8 mouse cellular contexts compared by ENCODE assay signal in genomic region chr14:7853691-7854090, GRCm38 (mm10). TPM values are rescaled to one million over a fixed set of nuclear protein-coding genes. Genes with fewer than 3 reads are reported as not detected.
DNase-seq lines count a peak whose midpoint lies in the region; ATAC-seq and TF ChIP-seq lines count a peak whose summit lies in the region.

No protein-coding gene starts in this region.

- H3K4me3 ChIP-seq in intestine, embryonic 16.5 days (ENCODE audit: low read length): no peak overlapping the region
- no peak overlapping the region for H3K4me3 ChIP-seq in lung, embryonic 14.5 days (ENCODE audit: low read depth, low read length)
- no peak overlapping the region for H3K4me3 ChIP-seq in stomach, embryonic 14.5 days (ENCODE audit: low read depth, low read length)
- H3K4me3 ChIP-seq in left cerebral cortex, adult 2 months: no peak overlapping the region

- H3K4me1 ChIP-seq in intestine, embryonic 16.5 days (ENCODE audit: control insufficient read depth, insufficient read depth, low read length): peaks cover 50% of the 10 kb centered on the region
- peaks cover 3% of the 10 kb centered on the region for H3K4me1 ChIP-seq in lung, embryonic 14.5 days (ENCODE audit: insufficient read depth)
- H3K4me1 ChIP-seq in stomach, embryonic 14.5 days (ENCODE audit: control insufficient read depth, insufficient read depth, low read length): peaks cover 32% of the 10 kb centered on the region

- no peaks in the 10 kb centered on the region for H3K9me3 ChIP-seq in intestine, embryonic 16.5 days (ENCODE audit: control insufficient read depth, low read length)
- H3K9me3 ChIP-seq in lung, embryonic 14.5 days (ENCODE audit: low read depth, low read length): no peaks in the 10 kb centered on the region
- H3K9me3 ChIP-seq in stomach, embryonic 14.5 days (ENCODE audit: control insufficient read depth, low read depth, low read length): no peaks in the 10 kb centered on the region

- intact Hi-C loops in left cerebral cortex, adult 2 months (cut with DNase I): loop anchor here (2.0 to 5.0 kb wide), 3 partner anchors 15 to 36 kb away; partner anchors contain the start of gene Flnb

- H3K4me2 ChIP-seq in intestine, embryonic 16.5 days (ENCODE audit: low read depth, low read length): 0 out of 2 replicates have a peak overlapping the region, but pooled peaks have one; percentile 18
- no peak overlapping the region for H3K4me2 ChIP-seq in lung, embryonic 14.5 days
- H3K4me2 ChIP-seq in stomach, embryonic 14.5 days (replicated peaks; ENCODE audit: low read depth, low read length): no peak overlapping the region

- DNase-seq in right cerebral cortex, postnatal 10 days (ENCODE audit: low spot score in 2 of 2): peak; percentile 44
- no peak for DNase-seq in right cerebral cortex, postnatal 25 days
- peak; percentile 38 for DNase-seq in gastrocnemius, adult 18-20 months (ENCODE audit: low spot score)
- DNase-seq in lung, embryonic 14.5 days: peak; percentile 76
- DNase-seq in left cerebral cortex, adult 2 months (ENCODE audit: extremely low spot score in 1 of 2, low spot score in 2 of 2): no peak
- DNase-seq in layer of hippocampus, postnatal 36 days: no peak

- no peaks in the 10 kb centered on the region for H3K27me3 ChIP-seq in intestine, embryonic 16.5 days (replicated peaks; ENCODE audit: control insufficient read depth, insufficient read depth, low read length)
- no peaks in the 10 kb centered on the region for H3K27me3 ChIP-seq in lung, embryonic 14.5 days (ENCODE audit: insufficient read depth, low read length)
- no peaks in the 10 kb centered on the region for H3K27me3 ChIP-seq in stomach, embryonic 14.5 days (ENCODE audit: control insufficient read depth, insufficient read depth, low read length)

- TF ChIP-seq CTCF in lung, embryonic 14.5 days (IDR thresholded peaks at IDR 0.05; ENCODE audit: low read depth): no peak
- no peak for TF ChIP-seq CTCF in left cerebral cortex, adult 2 months (IDR thresholded peaks at IDR 0.05)

- no peaks in the 10 kb centered on the region for H3K36me3 ChIP-seq in intestine, embryonic 16.5 days (ENCODE audit: control insufficient read depth, insufficient read depth, low read length)
- H3K36me3 ChIP-seq in lung, embryonic 14.5 days (ENCODE audit: insufficient read depth): no peaks in the 10 kb centered on the region
- H3K36me3 ChIP-seq in stomach, embryonic 14.5 days (ENCODE audit: control insufficient read depth, insufficient read depth, low read length): no peaks in the 10 kb centered on the region

- peak; percentile 79 for ATAC-seq in intestine, embryonic 16.5 days
- ATAC-seq in lung, embryonic 14.5 days (ENCODE audit: insufficient read depth): peak; percentile 87
- peak; percentile 65; the same call in 1 of the 2 replicates for ATAC-seq in stomach, embryonic 14.5 days (ENCODE audit: insufficient number of reproducible peaks, insufficient read depth, low FRiP score, low read depth)

- H3K27ac ChIP-seq in intestine, embryonic 16.5 days (ENCODE audit: low read length): 0 out of 2 replicates have a peak overlapping the region, but pooled peaks have one; percentile 35
- H3K27ac ChIP-seq in lung, embryonic 14.5 days (ENCODE audit: low read depth): no peak overlapping the region
- H3K27ac ChIP-seq in stomach, embryonic 14.5 days (ENCODE audit: low read length): no peak overlapping the region
- no peak overlapping the region for H3K27ac ChIP-seq in left cerebral cortex, adult 2 months

- WGBS in intestine, embryonic 16.5 days: 13% methylated on average over 11 of the region's 11 CpGs
- 16% methylated on average over 11 of the region's 11 CpGs for WGBS in lung, embryonic 14.5 days
- WGBS in stomach, embryonic 14.5 days: 19% methylated on average over 11 of the region's 11 CpGs

- H3K9ac ChIP-seq in intestine, embryonic 16.5 days (ENCODE audit: low read depth, low read length): no peak overlapping the region
- H3K9ac ChIP-seq in lung, embryonic 14.5 days: no peak overlapping the region
- H3K9ac ChIP-seq in stomach, embryonic 14.5 days (replicated peaks; ENCODE audit: low read depth, low read length): no peak overlapping the region

RNA-seq across cellular contexts. Expression of gene Flnb, which starts 35.9 kb away (rescaled TPM):
- total RNA-seq in gastrocnemius, adult 18-20 months (2021): 10 to 100 TPM in 1 of 2 experiments, 1 to 10 TPM in 1; 6.2 to 10.5 TPM
- 14.7 and 17.0 TPM in 2 replicates for polyA plus RNA-seq in intestine, embryonic 16.5 days (2015; fragmentation: Nextera tagmentation; extraction: Ambion mirVana)
- polyA plus RNA-seq in lung, embryonic 14.5 days (2014; fragmentation: Nextera tagmentation; extraction: Ambion mirVana): 19.5 and 22.5 TPM in 2 replicates
- polyA plus RNA-seq in stomach, embryonic 14.5 days (2014; fragmentation: Nextera tagmentation; extraction: Ambion mirVana): 23.7 and 26.2 TPM in 2 replicates
- 10 to 100 TPM; 66.0 to 68.6 TPM for total RNA-seq in left cerebral cortex, adult 2 months (2021)
- total RNA-seq in layer of hippocampus, postnatal 36 days (2021): 10 to 100 TPM; 37.0 to 73.4 TPM

Comparison
In these comparisons a context has a peak if more than half of its experiments do, and no peak if none do; other contexts are left out.
1. DNase-seq: peak in right cerebral cortex, postnatal 10 days (2 of 2), gastrocnemius, adult 18-20 months (single experiment) and lung, embryonic 14.5 days (single experiment); none in right cerebral cortex, postnatal 25 days (single experiment), left cerebral cortex, adult 2 months (0 of 2) and layer of hippocampus, postnatal 36 days (0 of 2).
2. Peak in every context shown above with its lines, with median percentiles within 50 percentile points of each other: ATAC-seq.